Mouse (Mus musculus) C2C12 (cell line): ENCODE data around the gene Rps6ka6. TPM values are rescaled to one million over a fixed set of nuclear protein-coding genes. Genes with fewer than 3 reads are reported as not detected.

Experiments used
- H3K27me3 ChIP-seq: one replicate; pipeline ENCODE4 v1.6.1; 2011; ENCODE audit not compliant: control insufficient read depth, insufficient read depth, insufficient read length
- H3K36me3 ChIP-seq: one replicate; pipeline ENCODE4 v1.6.1; 2011; ENCODE audit not compliant: control insufficient read depth, insufficient read depth
- H3K4me3 ChIP-seq: one replicate; pipeline ENCODE4 v1.5.1; 2011; ENCODE audit warnings: mild to moderate bottlenecking, control low read depth; ENCODE audit not compliant: poor library complexity, insufficient read depth, severe bottlenecking
- H3K79me2 ChIP-seq: one replicate; pipeline ENCODE4 v1.6.1; 2011; ENCODE audit not compliant: control insufficient read depth, insufficient read depth
- H3K79me3 ChIP-seq: one replicate; pipeline ENCODE4 v1.6.1; 2011; ENCODE audit warnings: low read depth, control low read depth
- H3ac ChIP-seq: one replicate; pipeline ENCODE3; 2011; ENCODE audit warnings: low read depth; ENCODE audit not compliant: control insufficient read depth, insufficient read length
- CEBPB ChIP-seq: IDR thresholded peaks from one replicate; pipeline ENCODE4 v1.6.1; 2011; ENCODE audit warnings: low read depth, mild to moderate bottlenecking, control low read depth, moderate library complexity
- CTCF ChIP-seq: IDR thresholded peaks from one replicate; pipeline ENCODE4 v1.5.1; 2011; ENCODE audit not compliant: control insufficient read depth, insufficient read depth, insufficient read length
- FOSL1 ChIP-seq: IDR thresholded peaks from one replicate; pipeline ENCODE4 v1.8.0; 2011; ENCODE audit warnings: mild to moderate bottlenecking, low read length; ENCODE audit not compliant: poor library complexity, insufficient read depth, severe bottlenecking
- MAX ChIP-seq: IDR thresholded peaks from one replicate; pipeline ENCODE4 v1.6.1; 2011; ENCODE audit warnings: mild to moderate bottlenecking, control low read depth
- MYOD1 ChIP-seq: IDR thresholded peaks from one replicate; pipeline ENCODE4 v1.6.1; 2011; ENCODE audit warnings: low read depth; ENCODE audit not compliant: control insufficient read depth, insufficient read length
- MYOG ChIP-seq: IDR thresholded peaks from one replicate; pipeline ENCODE4 v1.6.1; 2011; ENCODE audit not compliant: control insufficient read depth, insufficient read length; ENCODE audit errors: extremely low read depth
- USF1 ChIP-seq: IDR thresholded peaks from one replicate; pipeline ENCODE4 v1.6.1; 2011; ENCODE audit warnings: low read depth, mild to moderate bottlenecking, control low read depth, moderate library complexity
- polyA plus RNA-seq: library from polyadenylated mRNA; unstranded; fragments of >200 nt; fragmentation: generic; extraction: Trizol; gene quantifications from one replicate; pipeline ENCODE4 v1.2.1, GENCODE M21; 2012; ENCODE audit warnings: missing spikeins

Rps6ka6 gene
- polyA plus RNA-seq, 1 experiment = not detected

DNA sequence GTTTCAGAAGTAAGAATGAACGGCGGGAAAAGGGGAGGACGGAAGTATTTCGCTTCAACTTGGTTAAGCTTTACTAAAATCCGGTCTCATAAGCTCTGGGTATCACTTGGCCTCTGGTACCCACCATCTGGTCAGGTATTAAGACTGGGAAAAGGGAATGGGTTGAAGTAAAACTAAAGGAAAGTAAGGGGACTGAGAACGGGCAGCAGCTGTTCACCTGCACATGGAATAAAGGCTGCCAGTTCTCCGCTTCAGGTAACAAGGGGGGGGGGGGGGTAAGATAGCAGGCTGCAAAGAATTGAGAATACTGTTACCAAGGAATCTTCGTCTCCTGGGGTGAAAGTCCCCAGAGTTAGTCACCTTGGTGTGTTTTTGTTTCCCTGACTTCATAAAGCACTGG lies 75.7 kb downstream of the Rps6ka6 start:
- Histone ChIP-seq H3ac (no peak overlapping the region), H3K36me3 (no peaks in the 10 kb centered on the region), H3K79me3 (no peaks in the 10 kb centered on the region), H3K79me2 (no peaks in the 10 kb centered on the region), H3K4me3 (no peak overlapping the region), H3K27me3 (no peaks in the 10 kb centered on the region)
- TF ChIP-seq CEBPB (no peak), MYOD1 (no peak), CTCF (no peak), MYOG (no peak), USF1 (no peak), FOSL1 (no peak), MAX (no peak)

DNA sequence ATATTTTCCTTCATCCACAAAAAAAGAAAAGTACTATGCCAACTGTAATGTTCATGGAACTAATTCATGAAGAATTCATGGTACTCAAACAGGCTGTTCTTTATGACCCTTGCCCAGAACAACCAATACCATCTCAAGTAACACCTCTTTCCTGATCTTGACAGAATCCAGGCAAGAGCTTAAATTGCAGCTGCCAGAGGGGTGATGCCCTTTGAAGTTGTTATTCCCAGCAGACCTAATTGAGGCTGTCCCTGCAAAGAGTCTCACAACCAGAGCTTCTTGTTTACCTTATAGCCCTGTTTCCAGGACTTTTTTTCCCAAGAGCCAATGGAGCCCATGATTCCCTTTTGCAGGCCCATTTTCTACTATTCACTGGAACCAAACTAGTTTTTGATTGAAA lies 77.6 kb downstream of the Rps6ka6 start:
- Histone ChIP-seq H3K79me3 (no peaks in the 10 kb centered on the region), H3K79me2 (no peaks in the 10 kb centered on the region), H3K36me3 (no peaks in the 10 kb centered on the region), H3K27me3 (no peaks in the 10 kb centered on the region), H3ac (no peak overlapping the region), H3K4me3 (no peak overlapping the region)
- no peak for TF ChIP-seq USF1
- TF ChIP-seq FOSL1 = no peak
- no peak for TF ChIP-seq MAX

DNA sequence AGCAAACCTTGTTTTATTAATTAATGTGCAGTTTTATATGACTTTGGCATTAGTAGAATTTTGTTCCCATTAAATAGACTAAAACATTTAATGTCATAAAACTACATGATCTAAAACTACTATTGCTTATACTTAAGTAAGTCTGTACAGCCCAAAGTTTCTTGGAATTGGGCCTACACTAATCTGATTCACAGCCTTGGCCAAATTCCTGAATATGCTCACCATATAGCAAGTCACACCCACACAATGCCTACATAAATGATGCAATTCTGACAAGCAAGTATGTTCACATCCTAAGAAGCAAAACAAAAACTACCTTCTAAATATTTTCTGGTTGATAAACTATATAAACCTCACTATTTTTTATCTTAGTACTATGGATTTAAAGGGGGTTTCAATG lies 101.2 kb downstream of the Rps6ka6 start:
- H3K4me3 ChIP-seq = no peak overlapping the region
- no peaks in the 10 kb centered on the region for H3K79me3 ChIP-seq
- no peaks in the 10 kb centered on the region for H3K79me2 ChIP-seq
- TF ChIP-seq MYOD1 (no peak), MYOG (no peak), FOSL1 (no peak), CTCF (no peak), CEBPB (no peak), MAX (no peak), USF1 (no peak)
- no peaks in the 10 kb centered on the region for H3K36me3 ChIP-seq
- no peaks in the 10 kb centered on the region for H3K27me3 ChIP-seq
- no peak overlapping the region for H3ac ChIP-seq

DNA sequence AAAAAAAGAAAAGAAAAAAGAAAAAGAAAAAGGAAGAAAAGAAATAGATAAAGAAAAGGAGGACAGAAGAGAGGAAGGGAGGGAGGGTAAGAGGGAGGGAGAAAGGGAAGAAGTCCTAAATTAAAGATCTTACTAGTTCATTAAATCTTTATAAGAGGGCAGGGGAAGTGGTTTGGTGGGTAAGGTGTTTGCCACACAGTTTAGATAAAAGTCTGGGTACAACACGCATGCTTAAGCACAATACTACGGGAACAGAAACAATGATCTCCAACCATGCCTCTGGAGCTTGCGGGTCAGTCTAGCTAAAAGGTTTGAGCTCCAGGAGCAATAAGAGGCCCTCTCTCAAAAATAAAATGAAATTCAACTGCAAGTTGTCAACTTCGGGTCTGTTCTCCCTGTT lies 123.0 kb downstream of the Rps6ka6 start:
- H3ac ChIP-seq = no peak overlapping the region
- TF ChIP-seq MYOD1 (no peak), MAX (no peak), FOSL1 (no peak), USF1 (no peak), CEBPB (no peak), MYOG (no peak), CTCF (no peak)
- H3K36me3 ChIP-seq = no peaks in the 10 kb centered on the region
- no peaks in the 10 kb centered on the region for H3K79me2 ChIP-seq
- H3K4me3 ChIP-seq = no peak overlapping the region
- no peaks in the 10 kb centered on the region for H3K79me3 ChIP-seq
- no peaks in the 10 kb centered on the region for H3K27me3 ChIP-seq

DNA sequence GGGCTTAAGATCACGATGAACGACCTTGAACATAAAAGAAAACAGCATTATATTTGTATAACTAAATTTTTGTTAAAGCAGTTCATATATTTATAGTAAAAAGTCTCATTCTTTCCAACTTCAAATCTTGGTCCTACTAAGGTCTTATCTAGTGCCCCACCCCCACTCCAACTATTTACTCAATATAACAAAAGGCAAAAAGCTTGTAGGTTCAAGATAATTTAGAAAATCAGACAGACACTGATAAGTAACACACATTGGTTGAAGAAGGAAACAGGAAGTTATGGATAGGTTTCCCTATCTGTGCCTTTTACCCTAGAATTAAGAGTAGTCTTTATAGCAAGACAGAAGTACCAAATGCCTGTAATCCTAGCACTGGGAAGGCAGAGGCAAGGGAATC lies 132.9 kb downstream of the Rps6ka6 start:
- H3K4me3 ChIP-seq = no peak overlapping the region
- TF ChIP-seq MYOD1 (no peak), USF1 (no peak), FOSL1 (no peak), CEBPB (no peak), MYOG (no peak), MAX (no peak), CTCF (no peak)
- H3K79me2 ChIP-seq = no peaks in the 10 kb centered on the region
- H3K27me3 ChIP-seq = no peaks in the 10 kb centered on the region
- H3K79me3 ChIP-seq = no peaks in the 10 kb centered on the region
- no peaks in the 10 kb centered on the region for H3K36me3 ChIP-seq
- H3ac ChIP-seq = no peak overlapping the region

DNA sequence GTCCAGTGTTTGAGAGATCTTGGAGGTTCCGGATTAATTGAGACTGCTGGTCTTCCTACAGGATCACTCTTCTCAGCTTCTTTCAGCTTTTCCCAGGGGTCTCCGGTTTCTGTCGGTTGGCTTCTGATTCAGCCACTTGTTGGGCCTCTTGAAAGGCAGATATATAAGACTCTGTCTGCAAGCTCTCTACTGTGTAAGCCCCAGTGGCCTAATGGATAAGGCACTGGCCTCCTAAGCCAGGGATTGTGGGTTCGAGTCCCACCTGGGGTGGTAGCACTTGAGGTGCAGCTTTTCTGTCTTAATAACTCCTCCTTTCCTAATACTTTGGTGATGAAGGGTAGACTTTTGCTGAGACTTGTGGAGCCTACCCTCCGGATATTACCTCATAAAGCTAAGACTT lies 160.7 kb downstream of the Rps6ka6 start:
- Histone ChIP-seq H3K36me3 (no peaks in the 10 kb centered on the region), H3K79me3 (no peaks in the 10 kb centered on the region), H3ac (no peak overlapping the region), H3K79me2 (no peaks in the 10 kb centered on the region), H3K27me3 (no peaks in the 10 kb centered on the region), H3K4me3 (no peak overlapping the region)
- TF ChIP-seq CTCF = no peak
- no peak for TF ChIP-seq MYOG
- no peak for TF ChIP-seq MYOD1
- no peak for TF ChIP-seq MAX
- no peak for TF ChIP-seq FOSL1
- no peak for TF ChIP-seq CEBPB
- TF ChIP-seq USF1 = no peak
